Mouse (Mus musculus): ENCODE measurements around the gene Ccnl2.

The Ccnl2 gene

DNA sequence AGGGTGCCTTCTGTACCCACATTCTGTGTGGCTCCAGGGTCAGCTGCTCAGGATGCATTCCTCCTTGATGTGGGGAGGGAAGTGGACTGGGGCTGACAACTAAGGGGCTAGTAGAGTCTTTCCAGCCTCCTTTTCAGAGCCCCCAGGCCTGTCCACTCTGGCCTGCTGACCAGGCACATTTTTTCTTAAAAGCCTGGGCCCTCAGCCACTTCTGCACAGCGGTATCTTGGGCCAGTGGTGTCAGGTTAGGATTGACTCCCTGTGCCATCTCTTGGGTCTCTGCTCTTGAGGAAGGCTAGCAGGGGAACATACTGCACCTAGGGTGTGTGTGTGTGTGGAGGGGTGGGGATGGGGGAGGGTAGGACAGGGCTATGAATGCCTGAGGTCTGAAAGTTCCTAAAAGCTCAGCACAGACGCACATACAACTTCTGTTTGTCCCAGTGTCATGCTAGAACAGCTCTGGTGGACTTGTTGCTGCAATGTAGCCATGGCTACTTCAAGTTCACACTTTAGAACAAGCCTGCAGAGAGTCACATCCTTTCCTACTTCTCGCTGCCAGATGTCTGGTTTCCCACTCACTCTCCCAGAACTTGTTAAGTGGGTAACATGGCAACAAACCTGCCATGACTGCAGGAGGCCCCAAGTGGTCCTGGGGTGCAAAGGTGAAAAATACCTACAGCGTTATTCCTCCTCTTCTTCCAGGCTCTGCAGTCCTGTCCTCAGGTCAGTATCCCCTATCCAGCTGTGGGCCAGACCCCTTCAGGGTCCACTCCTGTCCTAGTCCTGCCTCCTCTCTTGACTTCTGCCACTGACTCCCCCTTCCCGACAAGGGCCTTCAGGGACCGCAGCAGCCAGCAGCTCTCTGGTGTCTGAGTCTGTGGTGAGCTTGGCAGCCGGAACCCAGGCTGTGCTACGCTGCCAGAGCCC lies 28.1 kb downstream of the Ccnl2 start:
- DNase-seq, result no peak

DNA sequence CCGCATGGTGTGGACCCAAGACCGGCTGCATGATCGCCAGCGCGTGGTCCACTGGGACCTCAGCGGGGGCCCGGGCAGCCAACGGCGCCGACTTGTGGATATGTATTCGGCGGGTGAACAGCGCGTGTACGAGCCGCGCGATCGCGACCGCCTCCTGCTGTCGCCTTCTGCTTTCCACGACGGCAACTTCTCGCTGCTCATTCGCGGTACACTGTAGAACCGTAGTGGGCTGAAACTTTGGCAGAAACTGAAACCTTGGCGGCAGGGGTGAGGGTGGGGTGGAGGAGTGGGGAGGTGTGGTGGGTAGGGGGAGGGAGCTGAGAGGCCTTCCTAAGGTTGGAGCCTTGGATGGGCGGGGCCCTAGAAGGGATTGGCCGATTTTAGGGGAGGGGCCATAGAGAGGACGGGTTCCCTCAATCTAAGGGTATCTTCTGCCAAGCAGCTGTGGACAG lies 28.7 kb downstream of the Ccnl2 start:
- DNase-seq, result peak; percentile 75

DNA sequence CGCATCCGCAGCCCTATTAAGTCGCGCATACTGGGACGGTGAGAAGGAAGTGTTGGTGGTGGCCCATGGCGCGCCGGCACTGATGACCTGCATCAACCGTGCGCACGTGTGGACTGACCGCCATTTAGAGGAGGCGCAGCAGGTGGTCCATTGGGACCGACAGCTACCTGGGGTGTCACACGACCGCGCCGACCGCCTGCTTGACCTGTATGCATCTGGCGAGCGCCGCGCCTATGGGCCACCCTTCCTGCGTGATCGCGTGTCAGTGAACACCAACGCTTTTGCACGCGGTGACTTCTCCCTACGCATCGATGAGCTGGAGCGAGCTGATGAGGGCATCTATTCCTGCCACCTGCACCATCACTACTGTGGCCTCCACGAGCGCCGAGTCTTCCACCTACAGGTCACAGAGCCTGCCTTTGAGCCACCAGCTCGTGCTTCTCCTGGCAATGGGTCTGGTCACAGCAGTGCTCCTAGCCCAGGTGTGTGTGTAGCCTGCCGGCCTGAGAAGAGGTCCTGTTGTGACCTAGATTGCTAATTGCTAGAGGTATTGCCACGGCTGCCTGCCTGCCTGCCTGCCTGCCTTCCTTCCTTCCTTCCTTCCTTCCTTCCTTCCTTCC lies 29.5 kb downstream of the Ccnl2 start:
- DNase-seq, result no peak

DNA sequence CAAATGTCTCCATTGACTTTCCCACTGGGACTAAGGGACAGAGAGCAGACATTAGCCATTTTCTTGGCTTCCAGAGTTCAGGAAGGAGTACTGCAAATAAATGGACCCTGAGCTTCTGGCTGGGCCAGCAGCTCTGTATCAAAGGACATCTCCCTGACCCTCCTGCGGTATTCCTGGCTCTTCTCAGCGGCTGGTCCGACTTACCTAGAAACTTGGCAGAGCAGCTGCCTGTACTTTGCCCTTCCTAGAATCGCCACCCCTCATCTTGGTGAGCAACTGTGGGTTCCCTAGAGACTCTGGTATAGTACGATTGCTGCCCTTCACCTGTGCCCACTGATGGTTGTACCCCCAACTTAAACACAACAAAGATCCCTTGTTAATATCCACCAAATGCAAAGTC lies 30.9 kb downstream of the Ccnl2 start:
- DNase-seq, result no peak

DNA sequence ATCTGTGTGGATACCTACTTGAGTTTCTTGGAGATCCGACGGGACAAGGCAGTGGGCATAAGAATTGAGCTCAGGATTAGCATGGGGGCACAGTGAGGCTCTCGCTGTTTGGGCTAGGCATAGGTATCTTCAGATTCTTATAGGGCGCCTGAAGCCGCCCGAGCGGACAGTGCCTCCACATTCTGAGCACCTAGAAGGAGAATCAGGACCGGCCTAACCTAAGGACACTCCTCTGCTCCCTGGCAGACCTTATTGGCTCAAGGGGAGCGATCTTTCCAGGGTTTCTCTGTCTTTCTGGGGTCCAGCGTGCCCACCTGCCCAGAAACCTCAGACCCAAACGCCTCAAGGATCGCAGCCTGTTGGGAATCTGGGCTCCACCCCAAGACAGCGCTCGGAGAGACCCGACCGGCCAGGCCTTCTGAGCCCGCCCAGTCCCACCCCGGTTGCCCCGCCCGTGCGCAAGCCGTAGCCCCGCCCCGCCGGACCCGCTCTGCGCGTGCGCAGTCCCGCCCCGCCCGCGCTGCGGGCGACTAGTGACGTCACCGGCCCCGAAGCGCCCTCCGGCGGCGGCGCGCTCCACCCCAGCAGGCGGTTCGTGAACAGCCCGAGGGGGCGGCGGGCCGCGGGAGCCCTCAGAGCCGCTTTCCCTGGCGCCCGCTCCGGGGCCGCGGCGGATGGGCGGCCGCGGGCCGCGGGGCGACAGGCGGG lies 34.7 kb downstream of the Ccnl2 start, which contains the start of gene Dvl1:
TSS of gene Dvl1 (plus strand) at position 532 of the 708 bp plus-strand sequence.
- DNase-seq, result peak; percentile 99

DNA sequence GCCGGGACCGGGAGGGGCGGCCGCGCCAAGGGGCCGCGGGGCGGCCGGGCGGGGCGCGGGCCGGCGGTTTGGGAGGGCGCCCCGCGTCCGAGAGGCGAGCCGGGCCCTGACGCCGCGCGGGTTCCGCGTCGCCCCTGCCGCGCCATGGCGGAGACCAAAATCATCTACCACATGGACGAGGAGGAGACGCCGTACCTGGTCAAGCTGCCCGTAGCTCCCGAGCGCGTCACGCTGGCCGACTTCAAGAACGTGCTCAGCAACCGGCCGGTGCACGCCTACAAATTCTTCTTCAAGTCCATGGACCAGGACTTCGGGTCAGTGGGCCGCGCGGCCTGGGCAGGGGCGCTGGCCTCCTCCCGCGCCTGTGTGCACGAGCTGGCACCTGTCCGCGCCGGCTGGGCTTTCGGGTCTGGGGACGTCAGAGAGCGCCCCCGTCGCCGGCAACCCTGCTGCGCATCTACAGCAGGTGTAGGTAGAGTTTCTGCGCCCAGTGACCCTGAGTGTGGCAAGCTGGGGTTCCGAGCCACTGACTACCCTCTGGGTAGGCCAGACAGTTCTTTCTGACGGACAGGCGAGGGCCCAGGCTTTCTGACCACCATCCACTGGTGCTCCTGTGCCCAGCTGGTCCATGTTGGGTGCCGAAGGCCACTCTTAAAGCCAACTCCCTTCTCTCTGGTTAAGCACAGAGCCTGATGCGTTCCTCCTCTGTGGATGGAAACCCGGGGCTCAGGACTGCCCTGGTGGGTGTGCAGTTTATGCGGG lies 35.5 kb downstream of the Ccnl2 start:
- peak; percentile 73 for DNase-seq

DNA sequence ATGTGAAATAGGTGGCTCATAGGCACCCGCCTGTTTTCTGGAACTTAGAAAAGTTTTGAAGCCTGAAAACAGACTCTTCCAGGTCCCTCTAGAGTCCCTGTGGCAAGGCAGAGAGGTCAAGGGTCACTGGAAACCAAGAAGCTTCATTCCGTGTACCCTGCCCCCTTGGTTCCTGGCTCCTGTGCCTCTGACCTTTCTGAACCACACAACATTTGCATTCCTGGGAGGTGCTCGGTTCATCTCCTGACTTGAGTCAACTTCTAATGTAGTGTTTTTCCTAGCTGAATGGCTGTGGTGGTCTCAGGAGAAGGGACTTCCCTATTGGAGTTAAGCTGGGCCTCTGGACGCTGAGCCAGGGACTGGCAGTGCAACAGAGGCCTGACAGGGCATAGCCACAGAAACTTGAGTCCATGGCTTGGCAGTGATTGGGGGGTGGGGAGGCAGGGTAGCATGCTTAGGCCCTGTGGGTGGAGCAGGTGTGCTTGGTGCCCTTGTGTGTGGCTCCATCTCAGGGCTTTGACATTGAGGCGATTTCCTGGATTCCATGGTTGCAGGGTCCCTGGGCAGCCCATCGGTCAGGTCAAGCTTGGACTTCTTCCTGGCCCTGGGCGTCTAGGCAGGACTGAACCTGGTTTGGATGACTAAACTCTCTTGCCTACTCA lies 36.3 kb downstream of the Ccnl2 start:
- DNase-seq, result peak; percentile 31

DNA sequence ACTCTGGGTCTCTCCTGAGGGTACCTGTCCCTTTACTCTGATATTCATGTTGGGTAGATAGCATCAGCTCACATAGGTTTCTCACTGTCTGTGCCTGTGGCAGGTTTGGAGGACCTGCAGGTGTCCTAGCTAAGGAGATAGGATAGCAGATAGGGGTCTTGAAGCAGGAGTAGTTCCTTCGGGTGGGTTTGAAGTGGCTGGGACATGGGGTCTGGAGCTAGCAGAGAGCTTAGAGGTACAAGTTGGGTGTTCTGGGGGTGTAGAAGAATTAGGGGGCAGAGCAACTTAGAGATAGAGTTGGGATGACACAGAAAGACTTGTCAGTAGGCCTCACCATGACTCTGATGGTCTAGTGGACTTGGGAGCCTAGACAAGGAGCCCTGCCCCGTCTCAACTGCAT lies 37.1 kb downstream of the Ccnl2 start:
- no peak for DNase-seq

DNA sequence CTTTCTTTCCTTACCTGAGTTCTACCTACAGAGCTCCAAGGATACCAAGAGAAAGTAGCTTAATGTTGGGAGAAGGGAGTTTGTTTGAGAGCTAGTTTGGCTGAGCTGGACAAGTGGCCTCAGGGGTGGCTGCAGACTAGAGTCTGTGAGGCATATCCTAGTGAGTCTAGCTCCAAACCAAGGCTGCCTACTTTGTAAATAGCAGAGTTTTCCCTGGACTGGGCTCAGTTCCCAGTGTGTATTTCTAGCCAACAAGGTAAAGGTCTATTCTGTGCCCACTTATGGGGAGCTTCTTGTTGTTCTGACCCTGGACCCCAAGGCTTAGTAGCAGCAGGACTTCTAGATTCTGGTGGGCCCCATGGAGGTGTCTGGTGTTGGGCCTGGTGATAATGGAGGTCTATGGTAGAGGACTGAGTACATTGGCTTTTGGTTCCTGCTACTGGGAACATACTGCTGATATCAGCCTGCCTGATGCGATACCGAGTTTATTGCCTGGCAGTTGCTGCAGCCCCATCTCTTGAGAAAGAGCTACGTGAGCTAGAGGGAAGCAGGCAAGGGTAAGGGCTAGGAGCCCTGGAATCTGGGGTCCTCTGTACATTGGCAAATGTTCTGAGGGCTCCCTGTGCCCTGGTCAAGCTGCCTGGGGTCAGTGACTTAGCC lies 37.6 kb downstream of the Ccnl2 start:
- DNase-seq, result no peak

DNA sequence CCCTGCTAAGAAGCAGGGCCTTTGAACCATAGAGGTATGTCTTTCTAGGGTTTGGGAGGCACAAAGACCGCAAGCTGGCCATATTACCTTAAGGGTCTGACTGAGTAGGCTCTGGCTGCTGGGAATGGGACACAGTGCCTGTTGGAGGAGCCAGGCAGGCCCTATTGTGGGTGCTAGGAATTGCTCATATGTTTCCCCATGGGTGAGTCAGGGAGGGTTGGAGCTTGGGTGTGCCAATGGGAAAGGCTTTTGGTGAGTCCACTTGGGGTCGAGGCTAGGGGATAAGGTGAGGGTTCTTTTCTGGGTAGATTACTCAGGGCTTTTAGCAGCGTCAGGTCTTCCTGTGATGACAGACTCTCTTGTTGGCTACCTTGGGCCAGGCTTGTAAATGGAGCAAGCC lies 39.1 kb downstream of the Ccnl2 start:
- no peak for DNase-seq

DNA sequence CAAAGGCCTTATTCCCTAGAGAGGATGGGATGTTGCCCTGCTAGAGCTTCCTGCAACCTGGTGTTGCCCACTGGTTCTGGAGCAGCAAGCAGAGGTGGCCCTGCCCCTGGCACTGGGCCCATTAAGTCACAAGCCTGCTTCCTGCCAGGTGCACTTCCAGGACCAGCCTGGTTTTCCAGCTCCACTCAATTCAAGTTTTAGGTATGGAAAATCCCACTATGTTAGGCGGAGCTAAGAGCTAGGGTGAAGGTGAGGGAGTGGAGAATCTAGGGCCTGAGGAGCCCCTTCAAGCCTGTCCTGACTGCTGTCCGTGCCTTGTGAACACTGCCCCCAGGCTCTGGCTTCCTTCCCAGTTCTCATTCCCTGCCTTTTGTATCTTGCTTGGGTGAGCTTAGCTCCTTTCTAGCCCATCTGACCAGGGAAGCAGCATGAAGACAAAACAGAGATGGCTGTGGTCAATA lies 39.7 kb downstream of the Ccnl2 start:
- no peak for DNase-seq

DNA sequence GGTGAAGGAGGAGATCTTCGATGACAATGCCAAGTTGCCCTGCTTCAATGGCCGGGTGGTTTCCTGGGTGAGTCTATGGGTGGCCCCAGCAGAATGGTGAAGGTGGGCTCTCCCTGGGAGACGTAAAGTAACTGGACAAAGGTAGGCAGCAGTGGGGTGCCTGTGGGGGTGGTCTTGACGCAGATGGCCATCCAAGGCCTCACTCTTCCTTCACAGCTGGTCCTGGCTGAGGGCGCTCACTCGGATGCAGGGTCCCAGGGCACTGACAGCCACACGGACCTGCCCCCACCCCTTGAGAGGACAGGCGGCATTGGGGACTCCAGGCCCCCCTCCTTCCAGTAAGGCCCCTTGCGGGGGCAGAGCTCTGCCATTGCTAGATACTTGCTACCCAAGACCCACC lies 41.1 kb downstream of the Ccnl2 start:
- DNase-seq, result no peak

DNA sequence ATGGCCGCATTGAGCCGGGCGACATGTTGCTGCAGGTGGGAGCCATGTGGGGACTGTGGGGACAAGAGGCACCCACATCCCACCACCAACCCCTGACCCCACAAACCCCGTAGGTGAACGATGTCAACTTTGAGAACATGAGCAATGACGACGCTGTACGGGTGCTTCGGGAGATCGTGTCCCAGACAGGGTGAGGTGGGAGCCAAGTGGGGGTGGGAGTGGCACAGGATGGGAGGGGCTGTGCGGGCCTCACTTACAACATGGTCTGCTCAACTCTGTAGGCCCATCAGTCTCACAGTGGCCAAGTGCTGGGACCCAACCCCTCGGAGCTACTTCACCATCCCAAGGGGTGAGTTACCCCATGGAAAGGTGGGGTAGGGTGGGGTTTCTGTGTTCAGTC lies 42.7 kb downstream of the Ccnl2 start:
- no peak for DNase-seq

DNA sequence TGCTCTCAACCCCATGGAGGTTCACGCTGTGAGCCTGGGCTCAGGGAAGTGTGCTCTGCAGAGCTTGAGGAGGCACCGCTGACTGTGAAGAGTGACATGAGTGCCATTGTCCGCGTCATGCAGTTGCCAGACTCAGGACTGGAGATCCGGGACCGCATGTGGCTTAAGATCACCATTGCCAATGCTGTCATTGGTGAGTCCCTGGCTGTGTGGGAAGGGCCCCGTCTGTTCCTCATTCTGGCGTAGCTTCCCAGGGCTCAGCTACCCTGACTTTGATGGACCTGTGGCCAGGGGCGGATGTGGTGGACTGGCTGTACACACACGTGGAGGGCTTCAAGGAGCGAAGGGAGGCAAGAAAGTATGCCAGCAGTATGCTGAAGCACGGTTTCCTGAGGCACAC lies 43.8 kb downstream of the Ccnl2 start:
- DNase-seq, result no peak

DNA sequence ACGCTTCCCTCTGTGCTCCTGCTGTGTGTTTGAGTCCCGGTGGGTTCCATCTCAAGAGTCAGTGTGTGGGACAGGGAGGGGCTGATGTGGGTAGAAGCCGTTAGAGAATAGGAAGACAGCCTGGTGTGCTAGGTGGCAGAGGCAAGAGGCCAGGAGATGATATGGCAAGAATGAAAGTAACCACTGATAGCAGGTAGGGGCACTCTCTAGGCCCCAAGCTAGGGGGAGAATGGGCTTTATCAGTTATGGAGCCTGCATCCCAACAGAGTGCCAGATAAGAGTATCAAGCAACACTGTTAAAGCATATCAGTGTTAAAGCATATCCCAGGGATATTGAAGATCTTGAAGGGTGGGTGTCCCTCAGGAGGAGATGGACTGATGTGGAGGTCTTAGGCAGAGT lies 44.6 kb downstream of the Ccnl2 start:
- DNase-seq, result no peak

DNA sequence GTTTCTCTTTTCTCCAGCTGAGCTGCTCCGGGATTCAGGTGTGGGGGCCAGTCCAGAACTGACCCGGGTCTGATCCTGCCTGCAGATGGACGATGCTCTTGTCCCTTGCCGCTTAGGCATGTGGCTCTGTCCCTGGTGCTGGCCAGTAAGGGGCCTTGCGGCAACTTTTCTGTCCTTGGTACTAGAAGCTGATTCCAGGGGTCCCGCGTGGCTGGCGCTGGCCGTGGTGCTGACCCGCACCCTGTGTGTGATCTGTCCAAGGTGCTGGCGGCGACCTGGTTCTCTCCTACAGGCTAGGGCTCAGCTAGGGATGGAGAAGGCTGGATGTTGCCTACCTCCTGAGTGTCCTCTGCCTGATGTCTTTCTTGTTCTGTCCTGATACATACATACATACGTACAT lies 47.0 kb downstream of the Ccnl2 start:
- peak; percentile 75 for DNase-seq

DNA sequence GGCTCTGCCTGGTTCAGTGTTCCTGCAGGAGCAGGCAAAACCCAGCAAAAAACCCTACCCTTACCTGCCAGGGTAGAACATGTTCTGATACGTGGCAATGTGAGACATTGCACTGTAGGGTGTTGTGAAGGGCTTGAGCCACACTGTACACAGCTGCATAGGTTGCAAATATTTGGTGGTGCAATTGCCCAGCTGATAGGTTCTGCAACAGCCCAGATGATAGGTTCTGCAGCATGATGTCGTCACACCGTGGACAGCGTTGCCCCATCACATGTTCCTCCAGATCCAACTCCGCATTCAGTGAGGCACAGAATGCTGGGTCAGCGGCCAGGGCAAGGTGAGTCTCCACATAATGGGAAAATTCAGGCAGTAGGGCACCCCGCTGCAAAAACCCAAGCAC lies 49.5 kb downstream of the Ccnl2 start:
- no peak for DNase-seq

DNA sequence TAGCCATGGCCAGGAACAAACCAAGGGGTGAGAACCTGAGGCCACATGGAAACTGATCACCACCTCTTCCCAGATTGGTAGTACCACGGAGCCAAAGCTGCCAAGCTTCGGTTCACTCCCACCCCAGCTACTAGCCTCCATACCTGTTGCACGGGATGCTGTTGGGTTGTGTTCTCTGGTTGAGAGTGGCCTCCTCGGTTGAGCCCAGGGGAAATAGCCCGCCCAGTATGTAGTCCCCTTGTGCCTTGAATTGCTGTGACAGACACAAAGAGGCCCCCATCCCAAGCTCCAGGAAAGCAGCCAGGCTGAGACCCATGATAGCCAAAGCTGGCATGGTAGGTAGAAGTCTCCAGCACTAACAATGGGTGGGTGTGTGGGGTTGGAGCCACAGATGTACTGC lies 50.7 kb downstream of the Ccnl2 start, which contains the start of gene Tas1r3:
TSS of gene Tas1r3 (minus strand) at position 362 of the 400 bp plus-strand sequence.
- DNase-seq, result no peak

DNA sequence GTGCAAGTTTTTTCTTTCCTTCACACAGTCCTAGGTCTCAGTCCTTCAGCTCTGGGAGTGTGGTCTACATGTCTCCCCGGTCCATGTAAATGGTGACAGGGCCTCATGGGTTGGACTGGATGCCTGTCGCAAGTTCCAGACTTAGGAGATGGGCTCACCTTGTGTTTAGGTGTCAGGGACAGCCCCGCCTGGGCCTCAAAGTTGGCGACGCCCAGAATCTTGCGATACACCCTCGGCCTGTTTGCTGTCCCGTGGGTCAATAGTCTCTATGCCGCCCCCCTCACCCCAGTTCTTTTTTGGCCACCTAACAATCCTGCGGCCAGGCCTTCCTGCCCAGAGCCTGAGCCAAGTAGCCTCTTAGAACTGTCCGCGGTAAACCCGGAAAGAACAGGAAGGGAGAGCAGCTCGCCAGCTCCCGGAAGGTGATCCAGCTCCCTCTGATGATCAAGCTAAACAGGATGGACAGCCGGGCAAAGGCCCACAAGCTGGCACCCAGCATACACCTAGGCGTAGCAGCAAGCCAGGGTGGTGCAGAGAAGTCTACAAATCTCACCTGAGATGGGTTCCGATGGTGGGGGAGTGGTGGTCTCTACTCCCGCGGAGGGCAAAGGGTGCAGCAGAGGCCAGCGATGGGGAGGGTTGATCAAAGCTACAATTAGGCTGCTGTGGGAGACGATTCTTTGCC lies 56.5 kb downstream of the Ccnl2 start:
- peak; percentile 28 for DNase-seq

DNA sequence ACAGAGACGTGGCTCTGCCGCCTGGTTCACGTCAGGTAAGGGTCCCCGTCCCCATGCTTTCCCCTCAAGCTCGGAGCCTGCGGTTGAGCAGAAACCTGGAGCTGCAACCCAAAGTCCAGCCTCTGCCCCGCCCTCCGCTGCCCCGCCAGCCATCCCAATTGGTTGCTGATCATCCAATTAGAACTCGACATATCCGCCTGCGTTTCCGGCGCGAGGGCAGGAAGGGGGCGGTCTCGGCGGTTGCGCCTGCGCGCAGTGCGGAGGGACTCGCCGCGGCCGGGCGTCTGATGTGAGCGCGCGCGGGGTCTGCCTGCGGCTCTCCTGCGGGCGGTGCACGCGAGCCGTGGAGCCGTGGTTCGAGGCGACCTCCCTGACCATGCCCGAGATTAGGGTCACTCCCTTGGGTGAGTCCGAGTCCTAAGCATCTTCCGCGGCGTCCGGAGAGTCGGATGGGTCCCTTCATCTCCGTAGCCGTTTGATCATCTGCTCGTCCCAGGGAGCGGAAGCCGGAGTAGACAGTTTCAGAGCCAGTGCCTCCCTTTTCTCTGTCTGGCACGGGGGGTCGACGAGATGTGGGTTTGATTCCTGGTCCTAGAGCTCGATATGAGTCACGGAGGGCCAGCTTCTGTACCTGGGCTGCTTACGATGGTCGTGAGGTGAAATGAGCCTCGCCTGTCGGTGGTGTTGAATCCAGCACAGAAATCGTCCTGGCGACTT lies 57.2 kb downstream of the Ccnl2 start, which contains the start of the genes Cptp and Ints11:
TSS of gene Cptp (minus strand) at position 124 of the 717 bp plus-strand sequence.
TSS of gene Ints11 (plus strand) at position 230 of the 717 bp plus-strand sequence.
- DNase-seq, result peak; percentile 97

Measured in thymus, postnatal 4 days (tissue).